Mouse (Mus musculus): ENCODE measurements around the gene Ralgds. TPM values are rescaled to one million over a fixed set of nuclear protein-coding genes. Genes with fewer than 3 reads are reported as not detected.

Ralgds gene
- polyA plus RNA-seq, 2 experiments, result 61.6 to 86.6 TPM

- Histone ChIP-seq H3K27me3 (ENCODE audit: control insufficient read depth, insufficient read depth, low read length) (no peaks in the 10 kb centered on the region), H3K9ac (ENCODE audit: low read depth, low read length, severe bottlenecking) (no peak overlapping the region), H3K4me2 (replicated peaks; ENCODE audit: low read depth, low read length, severe bottlenecking) (no peak overlapping the region), H3K27ac (replicated peaks; ENCODE audit: low read depth, low read length) (no peak overlapping the region), H3K9me3 (ENCODE audit: control insufficient read depth, low read length) (no peaks in the 10 kb centered on the region), H3K4me1 (ENCODE audit: control insufficient read depth, insufficient read depth, low read length) (no peaks in the 10 kb centered on the region), H3K36me3 (ENCODE audit: control insufficient read depth, insufficient read depth, low read length) (peaks cover 71% of the 10 kb centered on the region), H3K4me3 (replicated peaks; ENCODE audit: low read length) (no peak overlapping the region)
- 98% methylated on average over 5 of the region's 5 CpGs for WGBS
- ATAC-seq (ENCODE audit: low FRiP score, low read depth) (no peak), DNase-seq (ENCODE audit: low spot score) (no peak)
- no peak for TF ChIP-seq POLR2A (IDR thresholded peaks at IDR 0.05; ENCODE audit: borderline replicate concordance, extremely low read depth, insufficient read depth, insufficient read length)
Measured at GRCm38 (mm10) chr2:28552301-28552700, 39.4 kb downstream of the Ralgds start.

DNA sequence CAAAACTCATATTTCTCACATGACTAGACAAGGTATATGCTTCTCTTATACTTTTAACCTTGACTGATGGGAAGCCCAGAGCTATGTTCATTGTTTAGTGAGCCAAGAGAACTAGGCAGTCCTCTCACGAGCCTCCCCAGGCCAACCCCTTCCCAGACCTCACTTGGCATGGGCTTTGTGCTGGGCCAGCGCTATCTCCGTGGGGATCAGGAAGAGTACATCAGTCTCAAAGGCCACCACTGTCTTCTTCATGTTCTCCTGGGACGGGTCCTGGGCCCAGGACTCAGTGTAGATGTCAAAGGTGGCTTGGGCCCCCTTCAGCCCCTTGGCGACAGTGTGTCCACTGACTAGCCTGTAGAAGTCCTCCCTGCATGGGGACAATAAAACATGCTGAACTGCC, 44.5 kb downstream of the Ralgds start:
- 90% methylated on average over 5 of the region's 5 CpGs for WGBS
- DNase-seq (ENCODE audit: low spot score), result no peak

GRCm38 (mm10) chr2:28563303-28563702, 50.4 kb downstream of the Ralgds start, which contains the start of gene Cel:
Gene Cel (minus strand): TSS chr2:28563403.
- ATAC-seq (ENCODE audit: low FRiP score, low read depth), result no peak
- Histone ChIP-seq H3K27me3 (ENCODE audit: control insufficient read depth, insufficient read depth, low read length) (no peaks in the 10 kb centered on the region), H3K9ac (ENCODE audit: low read depth, low read length, severe bottlenecking) (0 out of 2 replicates have a peak within 1 kb of the TSS, but pooled peaks have one; percentile 4), H3K9me3 (ENCODE audit: control insufficient read depth, low read length) (no peaks in the 10 kb centered on the region), H3K4me1 (ENCODE audit: control insufficient read depth, insufficient read depth, low read length) (no peaks in the 10 kb centered on the region), H3K4me3 (replicated peaks; ENCODE audit: low read length) (no peak within 1 kb of the TSS), H3K4me2 (replicated peaks; ENCODE audit: low read depth, low read length, severe bottlenecking) (no peak within 1 kb of the TSS), H3K36me3 (ENCODE audit: control insufficient read depth, insufficient read depth, low read length) (peaks cover 34% of the 10 kb centered on the region), H3K27ac (replicated peaks; ENCODE audit: low read depth, low read length) (no peak within 1 kb of the TSS; the same call in 1 of the 2 replicates)
- no peak for DNase-seq (ENCODE audit: low spot score)
- TF ChIP-seq POLR2A (IDR thresholded peaks at IDR 0.05; ENCODE audit: borderline replicate concordance, extremely low read depth, insufficient read depth, insufficient read length), result no peak
- WGBS, result 61% methylated on average over 6 of the region's 6 CpGs

More for the DNA sequence above, 44.5 kb downstream of the Ralgds start:
- H3K27me3 ChIP-seq (ENCODE audit: control insufficient read depth, insufficient read depth, low read length), result no peaks in the 10 kb centered on the region
- no peak overlapping the region for H3K4me3 ChIP-seq (replicated peaks; ENCODE audit: low read length)
- H3K9ac ChIP-seq (ENCODE audit: low read depth, low read length, severe bottlenecking), result no peak overlapping the region
- no peak for TF ChIP-seq POLR2A (IDR thresholded peaks at IDR 0.05; ENCODE audit: borderline replicate concordance, extremely low read depth, insufficient read depth, insufficient read length)
- H3K27ac ChIP-seq (replicated peaks; ENCODE audit: low read depth, low read length), result no peak overlapping the region
- H3K4me1 ChIP-seq (ENCODE audit: control insufficient read depth, insufficient read depth, low read length), result no peaks in the 10 kb centered on the region
- ATAC-seq (ENCODE audit: low FRiP score, low read depth), result no peak
- no peak overlapping the region for H3K4me2 ChIP-seq (replicated peaks; ENCODE audit: low read depth, low read length, severe bottlenecking)
- peaks cover 20% of the 10 kb centered on the region for H3K36me3 ChIP-seq (ENCODE audit: control insufficient read depth, insufficient read depth, low read length)
- H3K9me3 ChIP-seq (ENCODE audit: control insufficient read depth, low read length), result no peaks in the 10 kb centered on the region

- H3K27ac ChIP-seq (replicated peaks; ENCODE audit: low read depth, low read length), result no peak overlapping the region
- H3K27me3 ChIP-seq (ENCODE audit: control insufficient read depth, insufficient read depth, low read length), result no peaks in the 10 kb centered on the region
- H3K4me2 ChIP-seq (replicated peaks; ENCODE audit: low read depth, low read length, severe bottlenecking), result no peak overlapping the region
- TF ChIP-seq POLR2A (IDR thresholded peaks at IDR 0.05; ENCODE audit: borderline replicate concordance, extremely low read depth, insufficient read depth, insufficient read length), result no peak
- DNase-seq (ENCODE audit: low spot score) (no peak), ATAC-seq (ENCODE audit: low FRiP score, low read depth) (no peak)
- no peaks in the 10 kb centered on the region for H3K4me1 ChIP-seq (ENCODE audit: control insufficient read depth, insufficient read depth, low read length)
- H3K4me3 ChIP-seq (replicated peaks; ENCODE audit: low read length), result no peak overlapping the region
- H3K9ac ChIP-seq (ENCODE audit: low read depth, low read length, severe bottlenecking), result no peak overlapping the region
- H3K36me3 ChIP-seq (ENCODE audit: control insufficient read depth, insufficient read depth, low read length), result peaks cover 39% of the 10 kb centered on the region
- no peaks in the 10 kb centered on the region for H3K9me3 ChIP-seq (ENCODE audit: control insufficient read depth, low read length)
Measured at GRCm38 (mm10) chr2:28563830-28564229, 50.9 kb downstream of the Ralgds start.

GRCm38 (mm10) chr2:28564380-28564779, 51.5 kb downstream of the Ralgds start:
- no peak for TF ChIP-seq POLR2A (IDR thresholded peaks at IDR 0.05; ENCODE audit: borderline replicate concordance, extremely low read depth, insufficient read depth, insufficient read length)
- H3K4me1 ChIP-seq (ENCODE audit: control insufficient read depth, insufficient read depth, low read length), result no peaks in the 10 kb centered on the region
- DNase-seq (ENCODE audit: low spot score), result no peak
- H3K9ac ChIP-seq (ENCODE audit: low read depth, low read length, severe bottlenecking), result no peak overlapping the region
- H3K27ac ChIP-seq (replicated peaks; ENCODE audit: low read depth, low read length), result no peak overlapping the region
- H3K27me3 ChIP-seq (ENCODE audit: control insufficient read depth, insufficient read depth, low read length), result no peaks in the 10 kb centered on the region
- H3K36me3 ChIP-seq (ENCODE audit: control insufficient read depth, insufficient read depth, low read length), result peaks cover 45% of the 10 kb centered on the region
- WGBS, result 98% methylated on average over 4 of the region's 4 CpGs
- no peaks in the 10 kb centered on the region for H3K9me3 ChIP-seq (ENCODE audit: control insufficient read depth, low read length)
- no peak; the same call in 1 of the 2 replicates for ATAC-seq (ENCODE audit: low FRiP score, low read depth)
- no peak overlapping the region for H3K4me3 ChIP-seq (replicated peaks; ENCODE audit: low read length)
- H3K4me2 ChIP-seq (replicated peaks; ENCODE audit: low read depth, low read length, severe bottlenecking), result no peak overlapping the region

DNA sequence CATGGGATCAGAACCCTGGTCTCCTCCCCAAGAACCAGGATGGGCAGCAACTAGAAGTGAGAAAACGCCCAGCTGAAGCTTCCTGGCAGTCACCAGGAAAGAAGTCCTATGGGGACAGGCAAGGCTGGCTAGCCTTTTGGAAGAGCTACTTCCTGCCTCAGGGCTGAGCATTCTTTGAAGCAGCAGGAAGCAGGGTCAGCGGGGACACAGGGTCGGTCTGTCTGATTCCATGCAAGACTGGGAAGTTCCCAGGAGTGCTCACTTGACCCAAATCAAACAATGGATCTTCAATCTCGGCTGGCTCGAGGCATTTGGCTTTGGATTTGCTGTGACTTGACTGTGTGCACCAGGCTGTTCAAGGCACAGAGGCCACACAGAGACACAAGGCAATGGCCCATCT, 53.6 kb downstream of the Ralgds start:
- Histone ChIP-seq H3K9ac (ENCODE audit: low read depth, low read length, severe bottlenecking) (no peak overlapping the region), H3K4me1 (ENCODE audit: control insufficient read depth, insufficient read depth, low read length) (no peaks in the 10 kb centered on the region), H3K9me3 (ENCODE audit: control insufficient read depth, low read length) (no peaks in the 10 kb centered on the region), H3K4me2 (replicated peaks; ENCODE audit: low read depth, low read length, severe bottlenecking) (no peak overlapping the region), H3K27ac (replicated peaks; ENCODE audit: low read depth, low read length) (no peak overlapping the region), H3K36me3 (ENCODE audit: control insufficient read depth, insufficient read depth, low read length) (peaks cover 61% of the 10 kb centered on the region), H3K4me3 (replicated peaks; ENCODE audit: low read length) (no peak overlapping the region), H3K27me3 (ENCODE audit: control insufficient read depth, insufficient read depth, low read length) (no peaks in the 10 kb centered on the region)
- 74% methylated on average over 5 of the region's 5 CpGs for WGBS
- DNase-seq (ENCODE audit: low spot score), result no peak
- TF ChIP-seq POLR2A (IDR thresholded peaks at IDR 0.05; ENCODE audit: borderline replicate concordance, extremely low read depth, insufficient read depth, insufficient read length), result no peak
- ATAC-seq (ENCODE audit: low FRiP score, low read depth), result no peak

All from limb, embryonic 14.5 days (tissue).